Mouse (Mus musculus) thymus, adult 2 months (tissue): ENCODE results near the gene Depp1. TPM values are rescaled to one million over a fixed set of nuclear protein-coding genes. Genes with fewer than 3 reads are reported as not detected.

Experiments
- DNase-seq: peaks from one replicate; pipeline ENCODE4 v3.0.0; 2021
- H3K27ac ChIP-seq: fragments of 200-500 bp; 2 replicates; pipeline ENCODE4 v1.5.1; 2012; ENCODE audit warnings: low read length, control low read depth; ENCODE audit not compliant: control insufficient read depth, insufficient read depth
- H3K27me3 ChIP-seq: fragments of 200-500 bp; 2 replicates; pipeline ENCODE4 v1.6.1; 2012; ENCODE audit warnings: mild to moderate bottlenecking, low read length, moderate library complexity, mixed read lengths; ENCODE audit not compliant: control insufficient read depth, insufficient read depth
- H3K36me3 ChIP-seq: fragments of 200-500 bp; 2 replicates; pipeline ENCODE4 v1.6.1; 2012; ENCODE audit warnings: mild to moderate bottlenecking, low read length, moderate library complexity; ENCODE audit not compliant: control insufficient read depth, insufficient read depth
- H3K4me1 ChIP-seq: fragments of 200-500 bp; replicated peaks from 2 replicates; pipeline ENCODE4 v1.6.1; 2012; ENCODE audit warnings: low read length; ENCODE audit not compliant: control insufficient read depth, insufficient read depth
- H3K4me3 ChIP-seq: fragments of 200-500 bp; 2 replicates; pipeline ENCODE4 v1.5.1; 2012; ENCODE audit warnings: mild to moderate bottlenecking, low read length, control low read depth, moderate library complexity; ENCODE audit not compliant: control insufficient read depth, insufficient read depth
- CTCF ChIP-seq: fragments of 200-500 bp; IDR thresholded peaks from 2 replicates; pipeline ENCODE4 v1.5.1; 2012; ENCODE audit warnings: mild to moderate bottlenecking, control low read depth, low read length, moderate library complexity, borderline replicate concordance; ENCODE audit not compliant: control insufficient read depth, poor library complexity, insufficient read depth; ENCODE audit errors: extremely low read depth
- POLR2A ChIP-seq: fragments of 200-500 bp; IDR thresholded peaks from 2 replicates; pipeline ENCODE4 v1.6.1; 2012; ENCODE audit warnings: mild to moderate bottlenecking, low read length, control low read depth, moderate library complexity; ENCODE audit not compliant: control insufficient read depth, poor library complexity, insufficient read depth; ENCODE audit errors: extremely low read depth
- WGBS: fragments of 180-500 bp; shearing (Covaris S2); methylation state at CpG from one replicate; pipeline ENCODE4 v1.1.7; 2018; 5-methylcytosine and 5-hydroxymethylcytosine counted together
- polyA plus RNA-seq: library from polyadenylated mRNA; depleted of rRNA; stranded (reverse); fragments of >200 nt; gene quantifications from 2 replicates; pipeline ENCODE4 v1.2.3, GENCODE M21; 2012

Gene Depp1
- polyA plus RNA-seq, 1 experiment: 6.5 TPM

DNA sequence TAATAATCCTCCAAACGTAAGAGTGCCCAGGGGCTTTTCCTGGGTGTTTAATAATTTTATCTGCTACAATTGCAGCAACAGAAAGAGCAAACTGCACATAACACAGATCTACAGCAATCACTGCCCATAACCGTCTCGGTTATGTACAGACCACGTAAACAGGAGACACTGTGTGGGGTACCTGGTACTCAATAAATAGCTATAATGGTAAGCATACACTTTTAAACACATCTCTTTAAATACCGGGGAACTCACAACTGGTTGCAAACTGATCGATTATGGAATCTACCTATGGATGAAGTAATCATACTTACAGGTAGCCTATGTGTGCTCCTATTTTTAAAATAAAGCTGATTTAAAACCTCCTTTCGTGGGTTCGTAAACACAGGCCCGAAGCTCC lies 22.3 kb upstream of the Depp1 start:
- no peak for DNase-seq
- WGBS: 6% methylated on average over 9 of the region's 9 CpGs
- H3K27me3 ChIP-seq: no peaks in the 10 kb centered on the region
- peaks cover 3% of the 10 kb centered on the region; the same call in 1 of the 2 replicates for H3K36me3 ChIP-seq
- peak overlapping the region; percentile 7; the same call in 1 of the 2 replicates for H3K27ac ChIP-seq
- peaks cover 15% of the 10 kb centered on the region for H3K4me1 ChIP-seq
- peak overlapping the region; percentile 96 for H3K4me3 ChIP-seq
- TF ChIP-seq POLR2A: no peak

GRCm38 (mm10) chr6:116628539-116629171 lies 21.8 kb upstream of the Depp1 start, which contains the start of gene Zfp422:
Gene Zfp422 (minus strand): TSS chr6:116628999.
- Histone ChIP-seq H3K27ac (peak within 1 kb of the TSS; percentile 43; the same call in 1 of the 2 replicates), H3K36me3 (peaks cover 3% of the 10 kb centered on the region; the same call in 1 of the 2 replicates), H3K4me1 (peaks cover 15% of the 10 kb centered on the region), H3K27me3 (no peaks in the 10 kb centered on the region), H3K4me3 (peak within 1 kb of the TSS; percentile 96)
- under 1% methylated on average over 56 of the region's 56 CpGs for WGBS
- DNase-seq: peak; percentile 81
- TF ChIP-seq CTCF (no peak), POLR2A (peak; percentile 88)

DNA sequence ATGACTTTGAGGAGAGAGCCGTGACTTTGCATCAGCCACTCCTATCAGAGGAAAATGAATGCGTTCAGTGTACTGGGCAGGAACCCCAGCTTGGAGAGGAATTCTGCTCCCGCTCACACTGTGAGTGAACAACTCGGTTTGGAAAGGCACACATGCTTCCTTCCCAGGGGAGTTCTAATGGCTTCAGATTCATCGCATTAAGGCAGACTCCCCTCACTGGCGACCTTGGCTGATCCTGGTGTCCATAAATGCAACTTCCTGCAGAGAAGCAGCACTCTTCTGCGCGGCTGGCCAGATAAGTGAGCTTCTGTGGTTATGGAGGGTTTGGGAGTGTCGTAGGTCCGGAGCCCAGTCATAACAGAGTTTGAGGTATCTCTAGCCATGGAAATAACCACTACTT lies 20.6 kb upstream of the Depp1 start:
- H3K36me3 ChIP-seq: no peaks in the 10 kb centered on the region
- DNase-seq: no peak
- H3K4me3 ChIP-seq: no peak overlapping the region
- 94% methylated on average over 10 of the region's 10 CpGs for WGBS
- peaks cover 15% of the 10 kb centered on the region for H3K4me1 ChIP-seq
- no peak overlapping the region for H3K27ac ChIP-seq
- TF ChIP-seq CTCF: no peak
- TF ChIP-seq POLR2A: no peak
- no peaks in the 10 kb centered on the region for H3K27me3 ChIP-seq

- Histone ChIP-seq H3K36me3 (no peaks in the 10 kb centered on the region), H3K27me3 (no peaks in the 10 kb centered on the region), H3K27ac (no peak overlapping the region), H3K4me3 (no peak overlapping the region), H3K4me1 (peaks cover 15% of the 10 kb centered on the region)
- peak; percentile 78 for DNase-seq
- 52% methylated on average over 1 of the region's 1 CpGs for WGBS
- TF ChIP-seq POLR2A: no peak
- no peak for TF ChIP-seq CTCF
Observed at GRCm38 (mm10) chr6:116632129-116632528, 18.3 kb upstream of the Depp1 start.

DNA sequence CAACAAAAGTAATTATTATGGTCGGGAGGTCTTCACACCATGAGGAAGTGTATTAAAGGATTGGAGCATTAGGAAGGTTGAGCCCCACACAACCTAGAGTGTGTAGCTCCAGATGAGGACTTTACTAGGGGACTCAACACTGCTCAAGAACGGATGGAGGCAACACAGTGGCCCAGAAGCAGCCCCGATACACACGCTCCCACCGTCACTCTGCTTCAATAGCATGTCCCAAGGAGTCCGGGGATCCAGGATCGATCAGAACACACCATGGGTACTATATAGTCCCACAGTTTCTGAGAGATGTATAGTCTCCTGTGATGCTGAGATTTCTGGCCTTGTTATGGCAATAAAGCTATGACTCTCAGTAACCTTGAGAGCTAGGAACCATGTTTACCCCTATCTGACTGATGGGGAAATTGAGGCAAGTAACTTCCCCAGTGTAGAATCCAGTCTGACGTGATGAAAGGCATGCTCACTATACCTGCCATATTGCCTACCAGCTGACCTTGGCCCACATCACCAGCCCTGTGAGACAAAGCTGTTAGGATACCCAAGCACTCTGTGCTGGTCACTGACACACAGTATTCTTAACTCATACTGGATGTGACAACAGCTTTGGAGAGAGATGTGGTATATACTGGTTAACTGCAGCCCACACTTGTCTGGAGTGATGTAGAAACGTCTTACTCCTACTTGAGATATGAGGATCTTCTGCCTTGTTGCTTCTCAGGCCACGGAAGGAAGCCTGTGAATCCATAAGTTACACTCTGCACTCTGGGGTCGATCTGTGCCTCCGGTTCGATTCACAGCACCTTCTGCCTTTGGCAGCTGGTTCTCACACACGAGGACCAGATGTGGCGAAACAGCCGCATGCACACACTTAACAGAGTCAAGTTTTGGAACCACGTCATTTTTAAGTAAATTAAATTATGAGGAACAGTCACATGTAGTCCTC lies 16.4 kb upstream of the Depp1 start:
- H3K27me3 ChIP-seq: no peaks in the 10 kb centered on the region
- TF ChIP-seq CTCF: no peak
- no peak for TF ChIP-seq POLR2A
- DNase-seq: no peak
- WGBS: 95% methylated on average over 17 of the region's 17 CpGs
- peaks cover 13% of the 10 kb centered on the region for H3K4me1 ChIP-seq
- H3K27ac ChIP-seq: no peak overlapping the region
- H3K4me3 ChIP-seq: no peak overlapping the region
- H3K36me3 ChIP-seq: no peaks in the 10 kb centered on the region

GRCm38 (mm10) chr6:116635251-116636180 lies 14.9 kb upstream of the Depp1 start:
- H3K4me3 ChIP-seq: no peak overlapping the region
- no peaks in the 10 kb centered on the region for H3K36me3 ChIP-seq
- no peak for DNase-seq
- TF ChIP-seq POLR2A: no peak
- no peak for TF ChIP-seq CTCF
- 63% methylated on average over 10 of the region's 10 CpGs for WGBS
- peaks cover 3% of the 10 kb centered on the region for H3K4me1 ChIP-seq
- H3K27ac ChIP-seq: no peak overlapping the region
- no peaks in the 10 kb centered on the region for H3K27me3 ChIP-seq
